Mouse (Mus musculus) yolk sac, embryonic 10.5 days (tissue): ENCODE data around the gene Cacng4.

Source experiments
- DNase-seq: peaks from one replicate; pipeline ENCODE4 v3.0.0-alpha.2; 2017; ENCODE audit warnings: low spot score

The Cacng4 gene

DNA sequence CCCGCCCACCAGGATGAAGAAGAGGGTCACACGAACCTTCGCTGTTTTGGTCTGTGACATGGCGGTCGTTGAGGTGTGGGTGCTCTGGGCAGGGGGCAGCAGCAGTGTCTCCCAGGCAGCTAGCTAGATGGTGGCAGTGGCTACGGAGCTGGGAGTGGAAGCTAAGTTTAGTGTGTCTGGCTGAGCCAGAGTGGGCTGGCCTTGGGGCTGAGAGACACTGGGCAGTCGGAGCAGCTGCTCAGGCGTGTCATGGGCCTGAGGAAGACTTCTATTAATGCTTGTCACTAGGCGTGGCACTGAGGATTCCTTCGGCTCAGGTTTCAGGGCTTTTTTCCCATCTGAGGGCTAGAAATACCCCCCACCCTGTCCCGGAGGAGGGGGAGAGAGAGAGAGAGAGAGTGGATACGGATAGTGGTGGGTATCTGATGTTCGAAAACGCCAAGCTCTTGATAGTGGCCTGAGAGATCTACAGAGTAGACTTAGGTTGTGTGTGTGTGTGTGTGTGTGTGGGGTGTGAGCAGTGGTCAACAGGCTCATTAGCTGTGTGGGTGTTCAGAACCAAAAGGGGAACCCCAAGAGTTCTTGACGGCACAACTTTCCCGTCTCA lies 77.9 kb downstream of the Cacng4 start, which contains the start of gene Cacng1:
TSS of gene Cacng1 (minus strand) at position 191 of the 607 bp plus-strand sequence.
- DNase-seq: no peak

DNA sequence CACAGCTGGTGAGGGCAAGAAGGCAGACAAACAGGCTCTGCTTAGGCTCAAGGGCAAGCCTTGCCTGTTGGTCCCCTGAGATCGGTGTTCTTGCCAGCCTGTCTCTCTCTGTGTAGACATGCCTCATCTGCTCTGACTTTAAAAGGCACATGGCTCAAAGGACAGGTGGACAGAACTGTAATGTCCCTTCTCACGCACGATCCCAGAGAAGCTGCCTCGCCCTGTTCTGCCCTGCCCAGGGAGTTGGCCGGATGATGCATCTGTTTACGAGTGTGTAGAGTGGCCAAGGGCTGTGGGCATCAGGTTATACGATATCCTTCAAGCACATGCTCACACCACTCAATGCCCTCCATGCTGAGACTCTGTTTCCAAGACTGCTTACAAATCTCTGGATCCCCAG lies 80.0 kb downstream of the Cacng4 start:
- DNase-seq: no peak

DNA sequence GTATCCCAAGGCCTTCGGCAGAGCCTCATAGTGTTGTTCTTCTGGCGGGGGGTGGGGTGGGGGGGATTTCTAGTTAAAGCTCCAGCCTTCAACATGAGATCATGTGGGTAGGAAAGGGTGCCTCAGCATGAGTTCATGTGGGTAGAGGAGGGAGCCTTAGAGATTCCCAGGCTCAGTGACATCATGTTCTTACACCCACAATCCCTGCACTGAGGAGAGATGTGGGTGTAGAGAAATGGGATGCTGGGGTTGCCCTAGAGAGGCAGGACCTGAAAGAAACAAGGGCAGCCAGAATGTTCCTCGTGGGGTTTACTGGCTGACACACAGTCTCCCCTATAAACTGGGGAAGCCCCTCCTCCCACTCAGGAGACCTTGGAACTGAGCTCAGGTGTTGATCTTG lies 84.0 kb downstream of the Cacng4 start:
- DNase-seq: no peak

DNA sequence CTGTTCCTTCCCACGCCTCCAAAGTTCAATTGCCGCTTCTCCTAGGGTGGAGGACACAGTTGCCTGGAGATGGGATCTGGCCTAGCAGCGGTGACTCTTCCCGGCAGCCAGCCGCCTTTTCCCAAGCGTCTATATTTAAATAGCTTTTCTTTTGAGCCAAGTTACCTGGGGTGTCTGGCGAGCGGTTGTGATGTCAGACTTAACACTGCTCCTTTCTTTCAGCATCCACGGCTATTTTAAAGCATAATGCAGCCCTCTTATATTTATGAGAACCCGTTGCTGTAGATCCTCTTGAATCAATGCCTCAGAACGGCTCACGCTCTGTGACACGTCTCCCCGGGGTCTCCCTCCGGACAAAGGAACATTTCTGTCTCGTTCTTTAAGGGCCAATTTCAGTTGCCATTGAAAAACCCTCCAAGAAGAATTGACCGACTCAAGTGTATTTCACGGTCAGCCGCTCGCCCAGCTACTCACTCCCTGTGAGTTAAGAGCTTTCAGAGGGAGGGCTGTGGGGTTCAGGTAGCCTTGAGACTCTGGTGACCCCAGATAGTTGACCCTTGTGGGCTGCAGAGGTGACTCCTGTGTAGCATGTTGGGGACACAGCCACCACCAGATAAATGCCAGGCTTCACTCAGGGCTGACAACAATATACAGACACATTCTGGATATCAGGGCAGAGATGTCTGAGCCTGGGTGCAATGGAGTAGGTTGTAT lies 86.3 kb downstream of the Cacng4 start:
- DNase-seq: no peak

DNA sequence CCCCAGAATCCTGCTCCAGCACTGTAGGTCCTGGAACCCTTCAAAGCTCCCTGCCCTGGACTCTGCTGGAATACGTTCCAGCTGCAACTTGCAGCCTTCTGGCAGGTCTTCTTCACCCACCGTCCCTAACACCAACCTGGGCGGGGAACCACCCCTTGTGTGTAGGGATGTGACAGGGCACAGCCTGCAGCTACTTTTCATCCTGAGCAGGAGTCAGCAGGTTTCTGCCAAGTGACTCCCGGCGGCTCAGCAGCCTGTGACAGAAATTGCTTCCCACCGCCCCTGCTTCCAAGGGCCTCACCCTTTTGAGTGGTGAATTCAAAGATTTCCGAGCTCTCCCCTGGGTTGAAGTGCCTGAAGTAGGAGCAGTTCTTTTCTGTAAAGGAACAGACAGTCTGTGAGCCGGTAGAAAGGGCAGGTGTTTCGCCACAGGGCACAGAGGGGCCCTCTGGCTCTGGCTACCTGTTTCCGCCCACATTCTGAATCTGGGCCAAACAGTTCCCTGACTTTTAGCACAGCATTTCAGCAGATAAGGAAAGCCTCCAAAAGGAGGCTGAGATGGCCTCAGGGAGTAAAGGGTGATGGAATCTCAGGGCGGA lies 88.8 kb downstream of the Cacng4 start:
- no peak for DNase-seq

DNA sequence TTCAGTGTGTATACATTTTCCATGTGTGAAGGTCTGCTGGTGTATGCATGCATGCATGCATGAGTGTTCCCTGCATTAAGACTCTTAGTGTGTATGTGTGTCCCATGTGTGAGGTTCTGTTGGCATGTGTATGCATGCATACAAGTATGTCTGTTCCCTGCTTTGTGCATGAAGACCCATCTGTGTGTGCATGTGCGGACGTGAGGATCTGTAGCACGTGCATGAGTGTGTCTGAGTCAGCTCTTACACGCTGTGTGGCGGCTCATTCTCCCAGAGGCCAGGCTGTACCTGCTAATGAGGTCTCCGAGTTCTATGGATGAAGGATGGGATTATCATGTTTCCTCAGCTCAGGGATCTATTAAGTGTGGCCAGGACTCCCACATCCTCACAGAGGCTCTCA lies 89.3 kb downstream of the Cacng4 start:
- DNase-seq: no peak

DNA sequence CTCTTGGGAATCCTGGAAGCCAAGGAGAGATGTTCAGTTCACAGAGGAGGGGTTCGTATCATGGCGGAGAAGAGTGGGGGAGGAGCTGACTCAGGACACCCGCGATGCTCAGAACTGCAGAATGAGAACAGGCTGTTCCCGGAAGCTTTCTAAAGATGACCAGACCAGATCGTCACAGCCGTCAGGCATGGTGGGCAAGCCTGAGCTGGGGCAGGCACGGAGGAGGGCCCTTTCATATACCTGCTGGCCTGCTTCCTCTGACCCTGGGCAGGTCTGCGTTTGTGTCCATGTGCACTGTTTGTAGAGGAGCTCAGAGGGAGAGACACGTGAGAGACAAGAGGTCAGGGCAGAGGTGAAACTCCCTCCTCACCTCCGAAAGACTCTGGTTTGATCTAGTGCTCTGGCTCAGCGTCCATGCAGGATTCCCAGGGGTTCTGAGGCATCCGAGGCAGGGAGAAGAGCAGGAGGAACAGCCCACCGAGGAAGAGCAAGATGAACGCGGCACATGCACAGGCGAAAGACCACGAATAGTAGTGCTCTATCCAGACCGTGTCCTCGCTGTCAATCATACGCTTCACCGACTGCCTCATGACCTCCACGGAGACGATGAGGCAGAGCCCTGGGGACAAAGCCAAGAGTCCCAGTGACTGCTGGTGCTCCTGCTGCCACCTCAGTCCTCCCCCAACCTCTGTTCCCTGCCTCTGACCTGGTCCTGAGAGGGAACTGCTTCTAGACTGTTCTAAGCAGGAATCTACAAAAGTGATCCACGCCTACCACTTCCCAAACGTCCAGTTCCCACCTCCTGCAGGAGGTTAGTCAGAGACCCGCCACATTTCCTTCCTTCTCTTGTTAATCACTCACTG lies 90.9 kb downstream of the Cacng4 start:
- peak; percentile 53 for DNase-seq

DNA sequence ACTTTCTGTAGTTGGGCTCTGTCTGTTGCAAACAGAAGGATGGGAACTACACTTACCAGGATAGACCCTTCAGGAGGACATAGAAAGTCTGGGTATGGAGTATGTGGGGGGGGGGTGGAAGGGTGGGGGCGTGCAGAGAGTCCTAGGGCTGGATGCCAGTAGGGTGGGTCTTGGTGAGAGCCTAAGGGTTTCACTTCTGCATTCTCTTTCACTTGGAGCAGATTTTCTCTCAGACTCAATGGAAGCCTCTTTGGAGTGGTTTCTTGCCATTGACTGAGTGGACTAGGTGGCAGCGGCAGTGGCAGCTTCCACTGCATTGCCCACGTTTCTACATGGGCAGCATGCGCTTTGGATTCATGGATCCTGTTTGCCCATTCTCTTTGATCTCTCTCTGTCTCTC lies 94.4 kb downstream of the Cacng4 start:
- no peak for DNase-seq

DNA sequence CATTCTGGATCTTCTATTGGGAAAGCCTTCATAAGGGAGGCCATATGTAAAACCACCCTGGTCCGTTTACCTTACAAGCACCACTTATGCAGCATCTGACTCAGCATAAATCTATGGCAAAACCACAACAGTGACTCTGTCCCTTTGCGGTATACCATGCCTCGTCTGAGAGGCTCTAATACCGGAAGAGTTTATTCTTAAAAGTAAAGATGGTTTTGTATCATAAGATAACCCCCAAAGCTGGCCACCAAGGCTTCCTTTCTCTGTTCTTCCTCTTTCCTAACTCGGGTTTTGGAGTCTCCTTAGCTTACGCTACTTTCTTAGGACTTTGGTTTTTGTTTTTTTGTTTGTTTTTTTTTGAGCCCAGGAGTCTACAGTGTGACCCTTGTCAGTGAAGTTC lies 101.0 kb downstream of the Cacng4 start:
- DNase-seq: no peak

DNA sequence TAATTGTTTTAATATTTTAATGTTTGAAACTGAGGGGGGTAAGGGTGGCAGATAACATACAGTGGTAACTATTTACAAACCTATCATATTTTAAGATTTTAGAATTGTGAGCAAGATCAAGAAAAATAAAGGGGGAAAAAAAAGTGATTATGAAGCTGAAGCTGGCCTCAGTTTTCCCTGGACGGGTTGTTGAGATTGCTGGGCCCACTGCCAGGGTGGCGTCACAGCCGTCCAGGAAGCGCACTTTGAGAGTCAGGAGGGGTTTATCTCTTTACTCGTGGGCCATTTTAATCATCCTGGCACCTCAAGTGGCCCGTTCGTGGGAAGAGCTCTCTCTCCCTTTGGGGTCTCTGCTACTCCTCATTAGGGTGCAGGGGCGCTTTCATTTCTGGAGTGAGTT lies 102.8 kb downstream of the Cacng4 start:
- no peak for DNase-seq

DNA sequence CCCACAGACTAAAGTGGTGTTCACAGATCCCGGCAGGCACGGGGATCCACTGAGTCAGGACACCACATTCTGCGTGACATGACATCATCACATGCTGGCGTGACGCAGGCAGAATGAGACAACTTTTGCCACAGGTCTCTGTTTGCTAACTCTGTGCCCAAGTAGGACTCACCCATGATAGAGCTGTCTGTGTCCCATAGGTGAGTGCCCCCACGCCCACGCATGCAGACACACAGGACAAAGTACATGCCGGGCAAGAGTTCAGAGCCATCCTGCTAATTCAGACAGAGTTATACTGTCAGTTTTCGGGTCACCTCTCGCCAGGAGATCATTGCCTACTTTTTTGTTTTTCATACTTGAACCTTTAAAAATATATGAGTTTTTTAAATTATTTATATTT lies 105.9 kb downstream of the Cacng4 start:
- no peak for DNase-seq

DNA sequence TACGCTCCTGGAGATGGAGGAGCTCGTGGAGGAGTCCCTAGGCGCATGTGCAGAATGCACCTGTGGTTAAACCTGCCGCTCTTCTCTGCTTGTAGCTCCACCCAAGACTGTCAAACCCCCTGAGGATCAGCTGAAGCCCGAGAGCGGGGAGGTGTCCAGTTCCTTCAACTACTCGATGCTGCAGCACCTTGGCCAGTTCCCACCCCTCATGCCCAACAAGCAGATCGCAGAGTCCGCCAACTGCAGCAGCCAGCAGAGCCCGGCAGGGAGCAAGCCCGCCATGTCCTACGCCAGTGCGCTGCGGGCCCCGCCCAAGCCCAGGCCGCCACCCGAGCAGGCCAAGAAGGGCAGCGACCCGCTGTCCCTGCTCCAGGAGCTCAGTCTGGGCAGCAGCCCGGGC lies 108.1 kb downstream of the Cacng4 start:
- no peak for DNase-seq

DNA sequence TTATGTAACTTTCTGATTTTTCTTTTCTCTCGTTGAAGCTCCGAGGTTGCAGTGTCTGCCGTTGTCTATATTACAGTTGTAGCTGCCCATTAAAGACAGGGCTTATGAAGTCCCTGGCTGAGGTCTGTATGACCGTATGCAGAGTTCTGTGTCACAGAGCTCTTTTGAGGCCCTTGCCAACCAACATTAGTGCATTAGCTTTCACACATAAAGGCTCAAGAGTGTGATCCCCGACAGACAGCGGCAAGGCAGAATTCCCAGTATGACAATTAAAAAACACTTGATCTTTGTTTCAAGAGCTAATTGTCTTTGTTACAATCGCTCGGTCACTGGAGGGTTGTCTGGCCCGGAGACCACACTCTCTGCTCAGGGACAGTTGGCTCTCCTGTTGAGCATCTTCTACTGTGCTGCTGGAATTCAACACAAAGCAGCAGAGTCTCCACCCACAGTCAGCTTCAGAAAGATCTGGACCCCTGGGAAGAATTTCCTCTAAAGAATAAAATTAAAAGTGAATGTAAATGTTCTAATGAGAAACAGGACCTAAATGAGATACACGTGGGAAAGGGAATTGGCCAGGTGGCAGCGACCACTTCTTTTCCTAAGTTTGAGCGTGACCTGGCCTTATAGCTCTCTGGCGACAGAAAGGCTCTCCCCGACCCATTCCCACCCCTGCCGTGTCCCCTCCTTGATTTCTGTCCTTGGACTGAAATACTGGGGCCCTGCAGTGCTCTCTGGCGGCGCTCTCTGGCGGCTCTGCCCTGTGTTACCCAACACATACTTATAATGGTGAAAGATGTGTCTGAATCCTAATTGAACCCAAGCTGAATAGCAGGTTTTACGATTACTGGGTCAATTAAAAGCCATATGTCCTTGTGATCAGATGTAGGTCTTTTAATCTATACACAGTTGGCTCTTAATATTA lies 110.6 kb downstream of the Cacng4 start:
- DNase-seq: no peak

DNA sequence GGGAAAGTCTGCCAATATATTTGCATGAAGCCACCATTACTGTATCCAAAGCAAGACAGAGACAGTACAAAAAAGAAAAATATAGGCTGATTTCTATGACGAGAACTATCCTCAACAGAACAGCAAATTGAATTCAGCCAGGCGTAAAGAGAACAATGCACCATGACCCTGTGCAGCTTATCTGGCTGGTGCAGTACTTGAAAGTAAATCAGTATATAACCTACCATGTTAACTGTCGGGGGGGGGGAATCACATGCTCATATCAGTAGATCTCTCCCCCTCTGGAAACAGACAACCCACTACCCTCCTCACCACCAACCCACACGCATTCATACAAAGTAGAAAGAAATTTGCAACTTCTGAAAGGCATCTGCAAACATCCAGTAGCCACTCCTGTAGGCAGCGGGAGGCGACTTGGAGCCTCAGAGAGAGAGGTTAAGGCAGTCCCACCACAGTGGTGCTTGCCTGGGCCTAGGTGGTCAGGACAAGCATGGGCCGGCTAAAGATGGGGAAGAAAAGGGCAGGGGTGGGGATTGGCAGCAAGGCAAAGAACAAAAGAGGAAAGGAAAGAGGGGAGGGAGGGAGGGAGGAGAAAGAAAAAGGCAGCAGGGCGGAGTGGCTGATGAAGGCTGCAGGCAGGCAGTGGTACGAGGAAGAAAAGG lies 111.5 kb downstream of the Cacng4 start:
- no peak for DNase-seq
